Mouse (Mus musculus) ES-Bruce4 (cell line): ENCODE data around the gene Fndc1. TPM values are rescaled to one million over a fixed set of nuclear protein-coding genes. Genes with fewer than 3 reads are reported as not detected.

Source experiments
- H3K27ac ChIP-seq: 2 replicates; pipeline ENCODE4 v1.5.1; 2012; ENCODE audit warnings: low read length, inconsistent platforms; ENCODE audit not compliant: insufficient read depth
- H3K27me3 ChIP-seq: 2 replicates; pipeline ENCODE4 v1.6.1; 2012; ENCODE audit warnings: mild to moderate bottlenecking, low read length, inconsistent platforms; ENCODE audit not compliant: control insufficient read depth, poor library complexity, insufficient read depth, severe bottlenecking
- H3K36me3 ChIP-seq: 2 replicates; pipeline ENCODE4 v1.6.1; 2012; ENCODE audit warnings: inconsistent platforms, mild to moderate bottlenecking, low read length, moderate library complexity; ENCODE audit not compliant: control insufficient read depth, poor library complexity, insufficient read depth, severe bottlenecking
- H3K4me1 ChIP-seq: one replicate; pipeline ENCODE4 v1.8.1; 2011; ENCODE audit warnings: low read length; ENCODE audit not compliant: control insufficient read depth, insufficient read depth
- H3K4me3 ChIP-seq: 2 replicates; pipeline ENCODE4 v1.5.1; 2011; ENCODE audit warnings: low read depth, mild to moderate bottlenecking, low read length
- H3K9ac ChIP-seq: 2 replicates; pipeline ENCODE4 v1.6.1; 2012; ENCODE audit warnings: low read depth, mild to moderate bottlenecking, inconsistent platforms; ENCODE audit not compliant: poor library complexity, severe bottlenecking
- H3K9me3 ChIP-seq: replicated peaks from 2 replicates; pipeline ENCODE4 v1.6.1; 2012; ENCODE audit warnings: mild to moderate bottlenecking, low read length, inconsistent platforms; ENCODE audit not compliant: control insufficient read depth, poor library complexity, insufficient read depth, severe bottlenecking
- CTCF ChIP-seq: IDR thresholded peaks from one replicate; pipeline ENCODE4 v1.8.1; 2011; ENCODE audit warnings: low read depth, low read length
- EP300 ChIP-seq: IDR thresholded peaks from 2 replicates; pipeline ENCODE4 v1.6.1; 2011; ENCODE audit warnings: low read depth, low read length; ENCODE audit not compliant: insufficient read depth
- POLR2A ChIP-seq: IDR thresholded peaks from one replicate; pipeline ENCODE4 v1.8.1; 2011; ENCODE audit warnings: low read length; ENCODE audit not compliant: insufficient read depth
- polyA plus RNA-seq: library from polyadenylated mRNA; stranded (reverse); fragments of >200 nt; gene quantifications from 2 replicates; pipeline ENCODE4 v1.2.4, GENCODE M21; 2011; ENCODE audit warnings: low read depth; ENCODE audit not compliant: missing spikeins, insufficient read depth, insufficient read length

Fndc1 gene
- polyA plus RNA-seq, 1 experiment, result 4.3 TPM

DNA sequence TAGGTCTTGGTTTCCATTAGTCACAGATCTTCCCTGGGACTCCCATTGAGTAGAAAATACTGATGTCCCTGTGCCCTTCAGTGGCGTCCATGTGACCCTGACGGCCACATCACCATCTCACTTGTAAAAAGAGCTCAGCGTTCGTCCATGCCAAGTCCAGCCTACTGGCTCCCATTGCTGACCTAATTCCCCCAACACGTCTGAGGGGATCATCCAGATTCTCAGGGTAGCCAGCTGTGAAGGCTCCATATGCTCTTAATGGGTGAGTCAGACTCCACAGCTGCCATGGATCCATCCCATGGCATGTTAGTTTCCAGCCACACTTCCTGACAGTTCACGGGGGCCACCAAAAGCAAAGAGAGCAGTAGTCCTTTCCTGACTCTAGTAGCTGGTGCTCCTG lies 33.0 kb downstream of the Fndc1 start:
- no peak overlapping the region for H3K4me3 ChIP-seq
- H3K4me1 ChIP-seq, result no peaks in the 10 kb centered on the region
- H3K36me3 ChIP-seq, result no peaks in the 10 kb centered on the region
- no peak overlapping the region for H3K27ac ChIP-seq
- H3K9me3 ChIP-seq, result no peaks in the 10 kb centered on the region
- TF ChIP-seq CTCF (no peak), EP300 (no peak), POLR2A (no peak)
- no peak overlapping the region for H3K9ac ChIP-seq
- no peaks in the 10 kb centered on the region for H3K27me3 ChIP-seq

DNA sequence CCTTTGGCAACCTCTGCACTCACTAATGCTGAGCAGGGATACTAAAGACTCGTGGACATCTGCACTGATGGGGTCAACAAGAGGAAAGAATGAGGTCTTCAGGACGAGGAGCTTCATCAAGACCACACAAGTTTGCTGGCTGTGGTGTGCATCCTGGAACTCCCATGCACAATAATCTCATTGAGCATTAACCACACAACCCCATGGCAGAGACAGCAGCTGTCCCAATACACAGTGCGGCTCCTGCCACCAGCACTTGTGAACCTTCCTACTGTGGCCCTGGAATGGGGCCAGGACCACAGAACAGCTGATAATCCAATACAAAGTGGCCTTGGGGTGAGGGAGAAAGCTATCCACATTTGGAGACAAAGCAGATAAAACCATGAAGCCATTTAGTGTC lies 36.6 kb downstream of the Fndc1 start:
- no peak for TF ChIP-seq CTCF
- no peak for TF ChIP-seq POLR2A
- TF ChIP-seq EP300, result no peak
- H3K36me3 ChIP-seq, result no peaks in the 10 kb centered on the region
- no peak overlapping the region for H3K9ac ChIP-seq
- H3K9me3 ChIP-seq, result no peaks in the 10 kb centered on the region
- H3K27ac ChIP-seq, result no peak overlapping the region
- no peak overlapping the region for H3K4me3 ChIP-seq
- H3K27me3 ChIP-seq, result no peaks in the 10 kb centered on the region
- H3K4me1 ChIP-seq, result no peaks in the 10 kb centered on the region

DNA sequence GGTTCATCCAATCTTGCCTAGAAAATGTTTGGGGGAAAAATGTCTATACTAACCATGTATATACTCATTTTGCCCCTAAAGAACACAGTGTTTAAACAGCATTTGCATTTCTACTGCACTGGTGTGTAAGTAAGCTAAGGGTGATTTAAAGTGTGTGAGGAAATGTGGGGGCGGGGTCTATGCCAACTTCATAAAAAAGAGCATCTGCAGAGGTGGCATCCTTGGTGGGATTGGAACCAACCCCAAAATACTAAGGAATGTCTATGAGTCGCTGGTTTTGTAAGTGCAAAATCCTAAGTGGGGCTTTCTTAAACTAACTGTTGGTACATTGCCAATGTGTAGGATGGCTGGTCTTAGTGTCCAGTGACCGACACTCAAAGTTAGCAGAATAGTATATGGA lies 53.0 kb downstream of the Fndc1 start:
- Histone ChIP-seq H3K9me3 (no peaks in the 10 kb centered on the region), H3K27me3 (no peaks in the 10 kb centered on the region), H3K4me3 (no peak overlapping the region), H3K9ac (no peak overlapping the region), H3K36me3 (no peaks in the 10 kb centered on the region), H3K27ac (no peak overlapping the region), H3K4me1 (no peaks in the 10 kb centered on the region)
- no peak for TF ChIP-seq POLR2A

DNA sequence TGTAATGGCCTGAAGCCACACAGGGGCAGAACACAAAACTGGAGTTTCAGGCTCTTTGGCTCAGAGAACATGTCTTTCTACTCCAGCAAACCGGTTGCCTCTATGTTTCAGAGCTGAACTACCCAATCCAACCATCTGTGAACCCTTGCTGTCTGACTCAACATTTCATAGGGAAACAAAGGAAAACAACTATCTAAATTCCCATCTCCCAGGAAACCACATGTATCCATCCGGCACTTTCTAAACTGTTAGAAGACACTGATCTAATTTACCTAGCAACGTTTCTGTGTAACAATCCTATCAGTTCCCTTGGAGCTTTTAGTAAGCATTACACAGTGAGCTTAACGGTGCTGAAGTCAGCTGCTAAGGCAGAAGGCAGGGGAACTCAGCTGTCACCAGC lies 67.3 kb downstream of the Fndc1 start:
- TF ChIP-seq EP300, result no peak
- TF ChIP-seq POLR2A, result no peak
- TF ChIP-seq CTCF, result no peak
- H3K9me3 ChIP-seq, result no peaks in the 10 kb centered on the region
- no peak overlapping the region for H3K27ac ChIP-seq
- no peaks in the 10 kb centered on the region for H3K36me3 ChIP-seq
- H3K9ac ChIP-seq, result no peak overlapping the region
- no peaks in the 10 kb centered on the region for H3K27me3 ChIP-seq
- H3K4me3 ChIP-seq, result no peak overlapping the region
- peaks cover 3% of the 10 kb centered on the region for H3K4me1 ChIP-seq

DNA sequence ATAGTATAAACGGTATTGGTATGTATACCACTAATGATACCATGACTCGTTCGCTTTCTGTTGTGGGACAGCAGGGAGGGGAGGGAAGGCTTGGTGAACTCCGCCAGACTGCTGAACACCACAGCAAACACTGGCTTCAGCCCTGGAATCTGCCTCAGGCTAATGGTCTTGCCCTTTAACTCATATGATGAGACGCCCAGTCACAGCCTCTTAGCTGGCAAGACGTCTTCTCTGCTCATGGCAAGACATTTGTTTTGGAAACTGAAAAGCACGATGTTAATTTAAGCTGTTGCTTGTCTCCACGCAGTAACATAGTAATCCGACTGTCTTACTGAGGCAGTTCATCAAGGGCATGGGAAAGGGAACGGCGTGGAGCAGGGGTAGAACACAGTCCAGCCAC lies 72.1 kb downstream of the Fndc1 start:
- no peak overlapping the region for H3K9ac ChIP-seq
- H3K9me3 ChIP-seq, result no peaks in the 10 kb centered on the region
- TF ChIP-seq CTCF (no peak), EP300 (no peak), POLR2A (no peak)
- H3K4me3 ChIP-seq, result no peak overlapping the region
- H3K27ac ChIP-seq, result no peak overlapping the region
- H3K36me3 ChIP-seq, result no peaks in the 10 kb centered on the region
- H3K27me3 ChIP-seq, result no peaks in the 10 kb centered on the region
- peaks cover 3% of the 10 kb centered on the region for H3K4me1 ChIP-seq

DNA sequence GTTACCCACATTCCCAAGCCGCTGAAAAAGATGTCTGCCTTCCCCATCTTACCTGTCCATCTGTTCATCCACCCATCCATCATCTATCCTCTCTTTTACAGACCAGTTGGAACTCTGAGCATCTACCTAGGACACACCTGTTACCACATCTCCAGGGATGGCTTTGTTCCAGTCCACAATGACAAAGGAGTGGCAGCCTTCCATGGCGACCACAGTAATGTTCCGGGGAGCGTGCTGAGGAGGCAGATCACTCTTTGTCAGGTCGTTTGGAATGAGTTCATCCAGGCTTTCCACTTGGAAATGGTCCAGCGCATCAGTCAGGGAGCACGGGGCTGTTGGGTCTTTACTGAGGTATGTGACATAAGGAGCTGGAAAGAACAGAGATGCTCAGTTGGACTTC lies 73.7 kb downstream of the Fndc1 start:
- H3K36me3 ChIP-seq, result no peaks in the 10 kb centered on the region

More for the DNA sequence above, 73.7 kb downstream of the Fndc1 start:
- Histone ChIP-seq H3K27me3 (no peaks in the 10 kb centered on the region), H3K9ac (no peak overlapping the region), H3K4me3 (no peak overlapping the region), H3K4me1 (peaks cover 1% of the 10 kb centered on the region), H3K27ac (no peak overlapping the region), H3K9me3 (no peaks in the 10 kb centered on the region)
- no peak for TF ChIP-seq EP300
- TF ChIP-seq POLR2A, result no peak
- no peak for TF ChIP-seq CTCF
